Comparison of ENCODE assay signal across 26 mouse cellular contexts in genomic region chr2:120207926-120208325, GRCm38 (mm10). TPM values are rescaled to one million over a fixed set of nuclear protein-coding genes. Genes with fewer than 3 reads are reported as not detected.
DNase-seq lines count a peak whose midpoint lies in the region; TF ChIP-seq lines count a peak whose summit lies in the region.
"Had no signal": no experiment of that assay in that cellular context is flagged by ENCODE, and none has a peak within 500 bp of the region (broad histone marks: within the 10 kb centered on the region; RNA-seq: fewer than 3 reads in every experiment).

No protein-coding gene starts in this region.

- intact Hi-C loops in gastrocnemius, adult 2 months (cut with DNase I) = no loop called here

- H3K4me3 ChIP-seq in gastrocnemius, adult 2 months = no peak overlapping the region
- H3K4me3 ChIP-seq: embryonic facial prominence, embryonic 10.5 days; embryonic facial prominence, embryonic 13.5 days; erythroblast, embryonic 14.5 days; forebrain, embryonic 10.5 days; forebrain, embryonic 13.5 days; heart, adult 2 months; heart, embryonic 10.5 days; hindbrain, embryonic 12.5 days; hindbrain, embryonic 15.5 days; intestine, embryonic 15.5 days had no signal

- no peak for TF ChIP-seq CTCF in gastrocnemius, adult 2 months (IDR thresholded peaks at IDR 0.05)

- no peak for DNase-seq in gastrocnemius, adult 2 months
- DNase-seq in gastrocnemius, postnatal 10 days = no peak
- DNase-seq in urinary bladder, postnatal 14 days (ENCODE audit: low spot score) = peak; percentile 50
- DNase-seq in urinary bladder, postnatal 25 days (ENCODE audit: low spot score) = no peak
- DNase-seq in fat pad, adult 2 months (ENCODE audit: extremely low read depth, low read depth, low spot score) = peak; percentile 26
- DNase-seq in spleen, postnatal 10 days (ENCODE audit: low spot score in 2 of 2) = no peak
- DNase-seq: adrenal gland, postnatal 25 days; B cell, adult 2 months; cerebellum, adult 11-12 months; cerebellum, adult 8-10 months; cerebellum, postnatal 10 days; cerebellum, postnatal 36 days; embryo, embryonic 11 days; gastrocnemius, postnatal 25 days; heart, adult 2 months; kidney, adult 11 months had no signal

- peak overlapping the region; percentile 88 for H3K27ac ChIP-seq in gastrocnemius, adult 2 months
- H3K27ac ChIP-seq: embryonic facial prominence, embryonic 10.5 days; embryonic facial prominence, embryonic 13.5 days; forebrain, embryonic 10.5 days; forebrain, embryonic 13.5 days; heart, adult 2 months; heart, embryonic 10.5 days; hindbrain, embryonic 12.5 days; hindbrain, embryonic 15.5 days; intestine, embryonic 15.5 days had no signal

RNA-seq across cellular contexts. Expression of gene Pla2g4e, which starts 37.2 kb away (rescaled TPM):
- 10 to 100 TPM; 27.8 to 31.8 TPM for total RNA-seq in gastrocnemius, adult 2 months (2021)
- total RNA-seq in gastrocnemius, postnatal 10 days (2021) = 10 to 100 TPM; 32.5 to 33.7 TPM
- total RNA-seq: hematopoietic stem cell, adult 5-6 weeks had no signal

RNA-seq across cellular contexts. Expression of gene Ehd4, which starts 53.5 kb away (rescaled TPM):
- 10 to 100 TPM; 19.5 to 31.7 TPM for total RNA-seq in gastrocnemius, adult 2 months (2021)
- total RNA-seq in gastrocnemius, postnatal 10 days (2021) = 100 to 1,000 TPM; 130 to 134 TPM

Comparison
In these comparisons a context has a peak if more than half of its experiments do, and no peak if none do; other contexts are left out.
1. DNase-seq: peak in urinary bladder, postnatal 14 days (single experiment) and fat pad, adult 2 months (single experiment); none in gastrocnemius, adult 2 months (single experiment), gastrocnemius, postnatal 10 days (single experiment), urinary bladder, postnatal 25 days (single experiment) and spleen, postnatal 10 days (0 of 2).
2. RNA of gene Ehd4, which starts 53.5 kb away (total RNA-seq): 130 to 134 TPM in gastrocnemius, postnatal 10 days; 19.5 to 31.7 TPM in gastrocnemius, adult 2 months; every median in the first group is over 4 times any median in the second.